Mouse (Mus musculus) hindbrain, embryonic 14.5 days (tissue): ENCODE data around the gene Smarca1. TPM values are rescaled to one million over a fixed set of nuclear protein-coding genes. Genes with fewer than 3 reads are reported as not detected.
A peak's percentile ranks its signal among the peaks of the same experiment; 100 is the strongest.

ENCODE experiments used
- ATAC-seq: fragments of 200-750 bp; cut with Nextera tagmentation; 2 replicates; pipeline ENCODE4 v1.8.0; 2017; ENCODE audit warnings: moderate number of reproducible peaks, mild to moderate bottlenecking, moderate TSS enrichment, moderate library complexity; ENCODE audit not compliant: low FRiP score
- DNase-seq: peaks from one replicate; pipeline ENCODE4 v3.0.0-alpha.2; 2015; ENCODE audit warnings: low spot score
- H3K27ac ChIP-seq: fragments of 300-500 bp; sonication (generic); 2 replicates; pipeline ENCODE4 v1.5.1; 2014; ENCODE audit warnings: mild to moderate bottlenecking, moderate library complexity
- H3K27me3 ChIP-seq: fragments of 300-500 bp; sonication (generic); 2 replicates; pipeline ENCODE4 v1.6.1; 2014; ENCODE audit warnings: mild to moderate bottlenecking, low read length, mixed read lengths; ENCODE audit not compliant: control insufficient read depth, insufficient read depth
- H3K36me3 ChIP-seq: fragments of 300-500 bp; sonication (generic); replicated peaks from 2 replicates; pipeline ENCODE4 v1.6.1; 2014; ENCODE audit not compliant: control insufficient read depth, insufficient read depth
- H3K4me1 ChIP-seq: fragments of 300-500 bp; sonication (generic); replicated peaks from 2 replicates; pipeline ENCODE4 v1.6.1; 2014; ENCODE audit warnings: antibody characterized with exemption, low read length, mixed read lengths; ENCODE audit not compliant: control insufficient read depth, insufficient read depth
- H3K4me2 ChIP-seq: fragments of 300-500 bp; sonication (generic); replicated peaks from 2 replicates; pipeline ENCODE4 v1.6.1; 2014; ENCODE audit warnings: mild to moderate bottlenecking, moderate library complexity
- H3K4me3 ChIP-seq: fragments of 300-500 bp; sonication (generic); replicated peaks from 2 replicates; pipeline ENCODE4 v1.5.1; 2014; ENCODE audit warnings: mild to moderate bottlenecking, low read length
- H3K9ac ChIP-seq: fragments of 300-500 bp; sonication (generic); 2 replicates; pipeline ENCODE4 v1.6.1; 2014
- H3K9me3 ChIP-seq: fragments of 300-500 bp; sonication (generic); 2 replicates; pipeline ENCODE4 v1.6.1; 2016; ENCODE audit warnings: low read length; ENCODE audit not compliant: control insufficient read depth
- WGBS: fragments of 180-500 bp; shearing (Covaris S2); extraction: QIAGEN DNeasy Blood & Tissue Kit; methylation state at CpG from one replicate; pipeline ENCODE4 v1.1.7; 2014; 5-methylcytosine and 5-hydroxymethylcytosine counted together
- polyA plus RNA-seq: library from polyadenylated mRNA; unstranded; fragments of >200 nt; fragmentation: Nextera tagmentation; extraction: Ambion mirVana; gene quantifications from 2 replicates; pipeline ENCODE4 v1.2.1, GENCODE M21; 2014

The Smarca1 gene
- 37.3 and 40.8 TPM in 2 replicates for polyA plus RNA-seq

GRCm38 (mm10) chrX:47892431-47893024 is at the start of gene Smarca1:
Smarca1 (minus strand) TSS chrX:47892974.
- WGBS, result 20% methylated on average over 10 of the region's 17 CpGs
- peak within 1 kb of the TSS; percentile 79 for H3K9ac ChIP-seq
- ATAC-seq (peak; percentile 86), DNase-seq (no peak)
- no peaks in the 10 kb centered on the region for H3K36me3 ChIP-seq
- H3K9me3 ChIP-seq, result no peaks in the 10 kb centered on the region
- H3K4me3 ChIP-seq, result peak within 1 kb of the TSS; percentile 64
- peak within 1 kb of the TSS; percentile 60 for H3K4me2 ChIP-seq
- H3K27ac ChIP-seq, result peak within 1 kb of the TSS; percentile 89
- 0 out of 2 replicates have a peak, but pooled peaks cover 2% of the 10 kb centered on the region for H3K4me1 ChIP-seq
- H3K27me3 ChIP-seq, result no peaks in the 10 kb centered on the region

DNA sequence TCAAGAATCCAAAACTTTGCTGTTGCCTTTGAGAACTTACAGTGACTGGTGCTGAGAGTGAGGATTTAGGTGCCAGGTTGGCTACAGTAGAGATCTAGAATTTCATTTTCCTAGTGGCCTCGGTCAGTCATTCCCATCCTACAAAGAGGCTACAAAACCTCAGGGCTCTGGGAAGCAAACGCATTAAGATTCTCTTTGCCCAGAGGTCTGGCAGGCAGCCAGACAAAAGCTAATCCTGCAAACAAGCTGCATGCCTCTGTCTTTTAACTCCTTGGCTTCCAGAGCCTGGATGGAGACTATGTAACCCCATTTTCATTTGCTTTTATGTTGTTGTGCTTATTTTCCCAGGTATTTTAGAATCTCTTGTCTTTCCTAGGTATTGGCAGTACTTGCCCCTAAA is 45.0 kb upstream of the Smarca1 start:
- Histone ChIP-seq H3K4me3 (no peak overlapping the region), H3K27me3 (no peaks in the 10 kb centered on the region), H3K27ac (peak overlapping the region; percentile 27), H3K36me3 (peaks cover 13% of the 10 kb centered on the region), H3K4me1 (no peaks in the 10 kb centered on the region), H3K4me2 (no peak overlapping the region), H3K9ac (no peak overlapping the region), H3K9me3 (no peaks in the 10 kb centered on the region)
- peak; percentile 73 for DNase-seq
- no peak; the same call in 1 of the 2 replicates for ATAC-seq
- 21% methylated on average over 2 of the region's 2 CpGs for WGBS

DNA sequence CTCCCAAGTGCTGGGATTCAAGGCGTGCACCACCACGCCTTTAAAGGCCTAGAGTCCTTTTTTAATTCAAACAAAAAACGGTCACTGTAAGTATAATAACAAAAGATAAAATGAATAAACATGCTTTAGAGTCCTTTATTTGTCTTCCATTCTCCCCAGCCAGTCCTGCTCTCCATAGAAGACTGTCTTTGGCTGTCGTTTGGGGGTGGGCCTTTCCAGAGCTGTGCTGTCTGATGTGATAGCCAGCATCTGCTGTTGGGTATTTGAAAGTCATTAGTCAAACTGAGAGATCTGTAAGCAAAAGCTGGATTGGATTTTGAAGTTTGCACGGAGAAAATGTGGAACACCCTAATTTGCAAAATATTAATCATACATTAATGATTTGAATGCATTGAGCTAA is 44.1 kb upstream of the Smarca1 start:
- Histone ChIP-seq H3K9me3 (no peaks in the 10 kb centered on the region), H3K4me3 (no peak overlapping the region), H3K9ac (no peak overlapping the region), H3K4me2 (no peak overlapping the region), H3K27me3 (no peaks in the 10 kb centered on the region), H3K4me1 (no peaks in the 10 kb centered on the region), H3K36me3 (peaks cover 18% of the 10 kb centered on the region), H3K27ac (no peak overlapping the region)
- ATAC-seq (no peak), DNase-seq (no peak)
- 53% methylated on average over 5 of the region's 5 CpGs for WGBS

GRCm38 (mm10) chrX:47934352-47934751 is 41.6 kb upstream of the Smarca1 start:
- Histone ChIP-seq H3K4me2 (no peak overlapping the region), H3K9me3 (no peaks in the 10 kb centered on the region), H3K36me3 (peaks cover 28% of the 10 kb centered on the region), H3K4me3 (no peak overlapping the region), H3K4me1 (no peaks in the 10 kb centered on the region), H3K27me3 (no peaks in the 10 kb centered on the region), H3K9ac (no peak overlapping the region), H3K27ac (no peak overlapping the region)
- DNase-seq (no peak), ATAC-seq (no peak)
- WGBS, result 93% methylated on average over 11 of the region's 11 CpGs

DNA sequence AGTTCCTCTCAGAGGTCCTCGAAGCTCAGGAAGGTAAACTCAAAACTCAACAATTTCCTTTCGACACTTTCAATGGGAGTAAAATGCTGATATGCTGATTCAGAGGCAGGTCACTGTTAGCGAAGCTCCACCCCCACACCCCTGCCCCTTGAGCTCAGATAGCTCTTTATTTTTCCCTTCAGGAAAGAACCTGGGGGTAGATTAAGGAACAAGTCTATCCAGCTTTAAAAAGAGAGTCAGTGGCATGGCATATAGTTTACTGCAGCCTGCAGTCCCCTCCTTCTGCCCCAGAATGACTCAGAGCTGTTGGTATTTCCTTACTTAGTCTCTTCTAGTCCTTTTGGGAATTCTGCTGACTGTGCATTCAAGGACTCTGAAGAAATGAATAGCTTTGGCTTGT is 37.7 kb upstream of the Smarca1 start:
- Histone ChIP-seq H3K27me3 (no peaks in the 10 kb centered on the region), H3K4me3 (no peak overlapping the region), H3K4me2 (no peak overlapping the region), H3K27ac (no peak overlapping the region), H3K9ac (no peak overlapping the region), H3K36me3 (peaks cover 29% of the 10 kb centered on the region; the same call in 1 of the 2 replicates), H3K9me3 (no peaks in the 10 kb centered on the region), H3K4me1 (no peaks in the 10 kb centered on the region)
- WGBS, result 81% methylated on average over 3 of the region's 3 CpGs
- ATAC-seq, result no peak
- DNase-seq, result no peak

- no peak overlapping the region for H3K4me2 ChIP-seq
- 74% methylated on average over 3 of the region's 3 CpGs for WGBS
- H3K9me3 ChIP-seq, result no peaks in the 10 kb centered on the region
- H3K9ac ChIP-seq, result no peak overlapping the region
- no peaks in the 10 kb centered on the region for H3K27me3 ChIP-seq
- no peak overlapping the region for H3K4me3 ChIP-seq
- no peak overlapping the region for H3K27ac ChIP-seq
- ATAC-seq, result no peak
- DNase-seq, result no peak
- H3K4me1 ChIP-seq, result no peaks in the 10 kb centered on the region
- peaks cover 21% of the 10 kb centered on the region; the same call in 1 of the 2 replicates for H3K36me3 ChIP-seq
Observed at GRCm38 (mm10) chrX:47927981-47928380, 35.2 kb upstream of the Smarca1 start.

GRCm38 (mm10) chrX:47920541-47920940 is 27.8 kb upstream of the Smarca1 start:
- DNase-seq (no peak), ATAC-seq (no peak)
- 89% methylated on average over 5 of the region's 5 CpGs for WGBS
- Histone ChIP-seq H3K27me3 (no peaks in the 10 kb centered on the region), H3K27ac (no peak overlapping the region), H3K4me1 (no peaks in the 10 kb centered on the region), H3K4me3 (no peak overlapping the region), H3K4me2 (no peak overlapping the region), H3K9me3 (no peaks in the 10 kb centered on the region), H3K36me3 (no peaks in the 10 kb centered on the region; the same call in 1 of the 2 replicates), H3K9ac (no peak overlapping the region)

- Histone ChIP-seq H3K4me3 (no peak overlapping the region), H3K4me1 (no peaks in the 10 kb centered on the region; the same call in 1 of the 2 replicates), H3K27ac (no peak overlapping the region), H3K4me2 (no peak overlapping the region), H3K27me3 (no peaks in the 10 kb centered on the region), H3K36me3 (no peaks in the 10 kb centered on the region; the same call in 1 of the 2 replicates), H3K9ac (no peak overlapping the region), H3K9me3 (no peaks in the 10 kb centered on the region)
- no peak for ATAC-seq
- no peak for DNase-seq
- WGBS, result 78% methylated on average over 1 of the region's 1 CpGs
Observed at GRCm38 (mm10) chrX:47916831-47917230, 24.1 kb upstream of the Smarca1 start.

DNA sequence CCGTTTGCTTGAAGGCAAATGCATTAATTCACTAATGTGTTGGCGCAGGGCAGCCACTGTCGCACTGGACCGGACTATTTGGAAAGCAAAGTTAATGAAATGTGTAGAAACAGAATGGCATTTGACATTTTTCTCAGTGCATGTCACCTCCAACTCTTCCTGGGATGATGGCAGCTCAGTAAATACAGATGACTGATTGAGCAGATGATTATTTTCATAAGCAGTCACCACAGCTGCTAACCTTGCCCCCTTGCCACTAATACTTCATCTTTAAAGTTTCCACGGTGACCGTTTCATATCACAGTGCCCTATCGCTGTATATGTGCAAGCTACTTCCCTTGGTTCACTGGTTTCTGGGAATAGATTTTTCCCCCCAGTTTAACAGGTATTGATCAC is 20.8 kb upstream of the Smarca1 start:
- peak overlapping the region; percentile 63 for H3K4me3 ChIP-seq
- no peak overlapping the region for H3K9ac ChIP-seq
- no peak overlapping the region for H3K27ac ChIP-seq
- 70% methylated on average over 7 of the region's 7 CpGs for WGBS
- H3K27me3 ChIP-seq, result no peaks in the 10 kb centered on the region
- H3K36me3 ChIP-seq, result no peaks in the 10 kb centered on the region; the same call in 1 of the 2 replicates
- peak overlapping the region; percentile 62 for H3K4me2 ChIP-seq
- no peak for ATAC-seq
- no peaks in the 10 kb centered on the region; the same call in 1 of the 2 replicates for H3K4me1 ChIP-seq
- DNase-seq, result no peak
- no peaks in the 10 kb centered on the region for H3K9me3 ChIP-seq
